Mouse (Mus musculus) liver, embryonic 14.5 days (tissue): ENCODE results near the gene Prss47. TPM values are rescaled to one million over a fixed set of nuclear protein-coding genes. Genes with fewer than 3 reads are reported as not detected.

Experiments used
- ATAC-seq: fragments of 200-750 bp; cut with Nextera tagmentation; 2 replicates; pipeline ENCODE4 v1.8.0; 2017; ENCODE audit warnings: moderate number of reproducible peaks, mild to moderate bottlenecking, moderate library complexity; ENCODE audit not compliant: insufficient read depth
- DNase-seq, 3 experiments: peaks; one replicate each; pipeline ENCODE4 v3.0.0-alpha.2; 2012 to 2013; ENCODE audit warnings: low read depth in 3 of 3, low spot score in 3 of 3
- H3K27ac ChIP-seq: fragments of 300-500 bp; sonication (generic); 2 replicates; pipeline ENCODE4 v1.5.1; 2014; ENCODE audit warnings: moderate library complexity, mild to moderate bottlenecking, control low read depth, inconsistent platforms
- H3K27me3 ChIP-seq: fragments of 300-500 bp; sonication (generic); 2 replicates; pipeline ENCODE4 v1.6.1; 2014; ENCODE audit warnings: mild to moderate bottlenecking, low read length, moderate library complexity; ENCODE audit not compliant: control insufficient read depth, insufficient read depth
- H3K36me3 ChIP-seq: fragments of 300-500 bp; sonication (generic); replicated peaks from 2 replicates; pipeline ENCODE4 v1.6.1; 2014; ENCODE audit warnings: low read depth; ENCODE audit not compliant: control insufficient read depth, insufficient read depth
- H3K4me1 ChIP-seq, 2 experiments: fragments of 200-500 bp in 1 of 2; fragments of 300-500 bp in 1 of 2; sonication (generic) in 1 of 2; replicated peaks; 2 replicates each; pipeline ENCODE4 v1.6.1; 2012 to 2014; ENCODE audit warnings: antibody characterized with exemption in 1 of 2, inconsistent platforms in 1 of 2, low read length in 1 of 2; ENCODE audit not compliant: control insufficient read depth in 2 of 2, insufficient read depth in 2 of 2
- H3K4me2 ChIP-seq: fragments of 300-500 bp; sonication (generic); 2 replicates; pipeline ENCODE4 v1.6.1; 2014; ENCODE audit warnings: low read depth, mild to moderate bottlenecking, control low read depth, moderate library complexity
- H3K4me3 ChIP-seq, 2 experiments: fragments of 200-500 bp in 1 of 2; fragments of 300-500 bp in 1 of 2; sonication (generic) in 1 of 2; 2 replicates each; pipeline ENCODE4 v1.5.1; 2012 to 2014; ENCODE audit warnings: low read depth in 2 of 2, low read length in 2 of 2, mild to moderate bottlenecking in 2 of 2, control low read depth in 1 of 2, inconsistent platforms in 1 of 2, moderate library complexity in 1 of 2; ENCODE audit not compliant: insufficient read depth in 1 of 2
- H3K9ac ChIP-seq: fragments of 300-500 bp; sonication (generic); replicated peaks from 2 replicates; pipeline ENCODE4 v1.6.1; 2014; ENCODE audit warnings: mild to moderate bottlenecking, control low read depth, moderate library complexity
- H3K9me3 ChIP-seq: fragments of 300-500 bp; sonication (generic); 2 replicates; pipeline ENCODE4 v1.6.1; 2016; ENCODE audit warnings: low read length, mixed read lengths; ENCODE audit not compliant: control insufficient read depth
- CTCF ChIP-seq: IDR thresholded peaks from 2 replicates; pipeline ENCODE4 v1.5.1; 2016; ENCODE audit warnings: antibody characterized with exemption, low read depth, control low read depth
- EP300 ChIP-seq: IDR thresholded peaks from 2 replicates; pipeline ENCODE4 v1.6.1; 2016; ENCODE audit warnings: antibody characterized with exemption, low read depth
- WGBS: fragments of 180-500 bp; shearing (Covaris S2); extraction: QIAGEN DNeasy Blood & Tissue Kit; methylation state at CpG from one replicate; pipeline ENCODE4 v1.1.7; 2014; ENCODE audit not compliant: insufficient replicate concordance; 5-methylcytosine and 5-hydroxymethylcytosine counted together
- polyA plus RNA-seq, 2 experiments: library from polyadenylated mRNA; depleted of rRNA in 1 of 2; stranded (reverse) in 1 of 2; unstranded in 1 of 2; fragments of >200 nt; fragmentation: Nextera tagmentation in 1 of 2; extraction: Ambion mirVana in 1 of 2; gene quantifications; 2 replicates each; pipeline versions ENCODE4 v1.2.1 to v1.2.3; 2012 to 2014

Gene Prss47
- not detected in 2 replicates for polyA plus RNA-seq (2012; rRNA removed)
- polyA plus RNA-seq (2014; fragmentation: Nextera tagmentation; extraction: Ambion mirVana) = not detected in 2 replicates

DNA sequence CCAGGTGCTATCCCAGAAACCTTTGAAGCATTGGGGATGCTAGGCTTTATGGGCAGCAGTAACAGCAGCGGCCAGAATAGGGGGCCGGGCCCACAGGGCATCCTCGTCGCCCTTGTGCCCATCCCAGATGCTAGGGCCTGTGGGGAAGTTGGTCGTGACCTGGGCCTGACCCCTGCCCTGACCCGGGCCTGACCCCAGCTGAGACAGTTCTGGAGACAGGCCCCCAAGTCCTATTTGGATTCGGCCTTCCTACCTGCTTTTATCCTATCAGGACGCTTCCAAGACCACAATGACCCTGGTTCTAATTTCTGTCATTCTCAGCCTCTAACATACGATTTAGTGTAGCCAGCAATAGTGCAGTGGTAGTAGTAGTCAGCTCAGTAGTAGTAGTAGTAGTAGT is at the start of gene Prss47:
Prss47 (minus strand) TSS at position 101 of the 400 bp plus-strand sequence.
- no peak within 1 kb of the TSS for H3K4me2 ChIP-seq
- no peaks in the 10 kb centered on the region for H3K9me3 ChIP-seq
- H3K36me3 ChIP-seq = no peaks in the 10 kb centered on the region
- no peaks in the 10 kb centered on the region for H3K27me3 ChIP-seq
- DNase-seq = no peak
- ATAC-seq = no peak
- no peak within 1 kb of the TSS for H3K4me3 ChIP-seq
- H3K4me1 ChIP-seq = no peaks in the 10 kb centered on the region
- WGBS = 65% methylated on average over 9 of the region's 9 CpGs
- no peak for TF ChIP-seq CTCF
- TF ChIP-seq EP300 = no peak
- H3K27ac ChIP-seq = no peak within 1 kb of the TSS
- no peak within 1 kb of the TSS for H3K9ac ChIP-seq

DNA sequence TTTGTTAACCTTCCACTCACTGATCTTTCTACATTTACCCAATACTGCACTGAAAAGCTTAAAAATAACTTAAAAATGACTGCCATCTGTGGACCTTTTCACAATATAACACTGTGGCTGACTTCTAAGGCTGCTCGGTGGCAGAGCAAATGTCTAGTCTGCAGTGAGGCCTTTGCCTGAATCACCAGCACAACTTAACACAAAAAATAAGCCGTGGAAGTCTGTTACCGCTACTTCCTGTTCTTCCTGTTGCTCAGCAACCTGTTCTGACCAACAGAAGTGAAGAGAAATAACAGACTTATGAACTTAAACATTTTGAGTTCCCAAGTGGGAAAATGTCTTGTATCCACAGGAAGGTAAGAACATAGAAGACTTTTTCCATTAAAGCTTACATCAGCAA is 48.7 kb upstream of the Prss47 start:
- Histone ChIP-seq H3K9ac (no peak overlapping the region), H3K9me3 (no peaks in the 10 kb centered on the region), H3K4me2 (no peak overlapping the region), H3K27me3 (no peaks in the 10 kb centered on the region), H3K4me3 (no peak overlapping the region), H3K4me1 (peaks cover 0 to 3% of the 10 kb centered on the region in 2 experiments; a peak in 1 of 4 replicates), H3K36me3 (no peaks in the 10 kb centered on the region), H3K27ac (no peak overlapping the region)
- WGBS = 41% methylated on average over 3 of the region's 3 CpGs
- ATAC-seq (no peak), DNase-seq (no peak)
- TF ChIP-seq CTCF (no peak), EP300 (no peak)

DNA sequence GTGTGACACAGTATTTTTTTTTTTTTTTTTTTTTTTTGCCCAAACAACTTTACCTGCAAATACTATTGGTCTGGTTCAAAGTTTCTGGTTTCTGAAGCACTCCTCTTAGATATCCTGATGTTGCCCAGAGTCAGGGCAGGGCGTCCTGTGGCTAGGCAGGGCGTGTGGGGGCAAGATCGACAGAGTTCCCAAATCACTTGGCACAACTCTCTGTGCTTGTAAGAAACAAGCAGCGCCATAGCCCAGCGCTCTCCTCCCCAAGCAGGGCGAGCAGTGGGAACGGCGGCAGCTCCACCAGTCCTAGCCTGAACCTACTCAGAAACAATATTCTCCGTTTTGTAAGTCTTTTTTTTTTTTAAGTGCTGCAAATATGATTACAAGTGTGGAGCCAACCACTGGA is 48.1 kb upstream of the Prss47 start:
- TF ChIP-seq EP300 = no peak
- TF ChIP-seq CTCF = no peak
- no peaks in the 10 kb centered on the region for H3K9me3 ChIP-seq
- H3K4me3 ChIP-seq = no peak overlapping the region
- DNase-seq (no peak), ATAC-seq (no peak)
- no peaks in the 10 kb centered on the region for H3K36me3 ChIP-seq
- H3K4me2 ChIP-seq = no peak overlapping the region
- 69% methylated on average over 9 of the region's 9 CpGs for WGBS
- H3K27ac ChIP-seq = no peak overlapping the region
- no peak overlapping the region for H3K9ac ChIP-seq
- peaks cover 0 to 3% of the 10 kb centered on the region in 2 experiments; a peak in 1 of 4 replicates for H3K4me1 ChIP-seq
- H3K27me3 ChIP-seq = no peaks in the 10 kb centered on the region

- H3K27ac ChIP-seq = no peak overlapping the region
- H3K4me2 ChIP-seq = no peak overlapping the region
- peaks cover 4% of the 10 kb centered on the region; the same call in 1 of the 2 replicates for H3K36me3 ChIP-seq
- DNase-seq (no peak), ATAC-seq (no peak)
- TF ChIP-seq CTCF = no peak
- no peak for TF ChIP-seq EP300
- H3K9me3 ChIP-seq = no peaks in the 10 kb centered on the region
- no peak overlapping the region for H3K9ac ChIP-seq
- H3K4me3 ChIP-seq = no peak overlapping the region
- H3K4me1 ChIP-seq = peaks cover 0 to 3% of the 10 kb centered on the region in 2 experiments; a peak in 1 of 4 replicates
- no peaks in the 10 kb centered on the region for H3K27me3 ChIP-seq
Measured at GRCm38 (mm10) chr13:65097018-65097417, 44.5 kb upstream of the Prss47 start.

GRCm38 (mm10) chr13:65095923-65096322 is 43.4 kb upstream of the Prss47 start:
- ATAC-seq (no peak), DNase-seq (no peak)
- peaks cover 0 to 3% of the 10 kb centered on the region in 2 experiments; a peak in 1 of 4 replicates for H3K4me1 ChIP-seq
- H3K9me3 ChIP-seq = no peaks in the 10 kb centered on the region
- no peak overlapping the region for H3K9ac ChIP-seq
- H3K27ac ChIP-seq = no peak overlapping the region
- H3K27me3 ChIP-seq = no peaks in the 10 kb centered on the region
- no peak overlapping the region for H3K4me3 ChIP-seq
- H3K36me3 ChIP-seq = peaks cover 4% of the 10 kb centered on the region; the same call in 1 of the 2 replicates
- no peak overlapping the region for H3K4me2 ChIP-seq
- 76% methylated on average over 4 of the region's 4 CpGs for WGBS
- TF ChIP-seq EP300 = no peak
- TF ChIP-seq CTCF = no peak
